Mouse (Mus musculus): ENCODE results near the gene Irgm2. TPM values are rescaled to one million over a fixed set of nuclear protein-coding genes. Genes with fewer than 3 reads are reported as not detected.
"Not testable (repeated sequence)": the region's sequence is repeated elsewhere in the genome, so short reads cannot be mapped to it uniquely, and the experiment has no call there.

Gene Irgm2
- total and polyA plus RNA-seq, 2 experiments from 2014 or later = 0.70 to 2.3 TPM

DNA sequence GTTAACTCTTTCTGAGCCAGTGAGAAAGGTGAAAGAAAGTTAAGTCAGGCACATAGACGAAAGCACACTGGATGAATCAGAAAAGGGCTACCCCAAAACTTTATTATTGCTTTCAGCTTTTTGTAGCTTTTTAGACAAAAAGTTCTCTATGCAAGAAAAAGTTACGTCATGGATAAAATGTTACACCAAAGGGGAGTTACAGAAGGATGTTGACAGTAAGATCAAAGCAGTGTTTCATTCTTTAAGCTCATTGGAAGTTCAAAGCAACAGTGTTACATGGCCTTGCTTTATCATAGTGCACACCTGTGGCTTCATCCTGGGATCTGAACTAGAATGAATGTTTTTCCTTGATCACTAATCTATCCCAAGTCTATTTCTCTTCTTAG lies 12.3 kb downstream of the Irgm2 start:
- no peak overlapping the region for H3K4me2 ChIP-seq (ENCODE audit: low read depth)
- 10% methylated on average over 2 of the region's 2 CpGs for WGBS
- H3K36me3 ChIP-seq (ENCODE audit: insufficient read depth) = no peaks in the 10 kb centered on the region
- DNase-seq = no peak
- ATAC-seq = no peak
- H3K4me3 ChIP-seq (ENCODE audit: low read depth, low read length) = no peak overlapping the region
- no peak for TF ChIP-seq CTCF (IDR thresholded peaks at IDR 0.05; ENCODE audit: low read depth)
- no peaks in the 10 kb centered on the region for H3K27me3 ChIP-seq (ENCODE audit: insufficient read depth, low read length)
- H3K9me3 ChIP-seq (ENCODE audit: low read length) = no peaks in the 10 kb centered on the region
- H3K4me1 ChIP-seq (ENCODE audit: insufficient read depth) = no peaks in the 10 kb centered on the region
- no peak overlapping the region for H3K27ac ChIP-seq (ENCODE audit: low read depth, low read length)
- H3K9ac ChIP-seq = no peak overlapping the region

DNA sequence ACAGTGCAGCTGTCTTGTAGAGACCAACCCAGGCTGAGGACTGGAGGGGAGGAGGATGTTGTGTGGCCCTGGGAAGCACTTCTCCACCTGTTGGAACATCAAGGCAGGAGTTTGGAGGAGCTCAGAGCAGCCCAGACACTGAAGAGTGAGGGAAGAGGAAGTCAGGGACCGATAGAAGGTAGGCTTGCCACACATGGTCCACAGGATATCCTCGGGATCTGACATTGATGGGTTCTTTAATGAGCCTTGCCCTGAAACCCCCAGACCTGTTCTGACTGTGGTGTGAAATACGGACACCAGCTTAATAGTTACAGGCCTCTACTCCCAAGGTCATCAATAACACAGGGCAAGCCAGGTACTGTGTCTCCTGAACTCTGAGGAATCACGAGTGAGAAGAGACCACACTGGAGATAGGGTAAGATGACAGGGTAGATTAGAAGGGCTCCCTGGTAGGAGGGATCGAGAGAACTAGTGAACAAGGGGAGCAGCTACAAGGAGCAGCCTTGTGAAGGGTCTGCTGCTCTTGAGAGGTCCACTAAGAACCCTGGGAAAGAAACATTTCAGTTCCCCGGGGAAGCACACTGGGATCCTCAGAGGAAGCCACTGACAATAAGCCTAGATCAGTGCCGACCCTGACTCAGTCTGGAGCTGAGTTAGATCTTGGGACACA lies 14.4 kb downstream of the Irgm2 start:
- Histone ChIP-seq H3K4me1 (ENCODE audit: insufficient read depth) (no peaks in the 10 kb centered on the region), H3K9me3 (ENCODE audit: low read length) (no peaks in the 10 kb centered on the region), H3K27me3 (ENCODE audit: insufficient read depth, low read length) (no peaks in the 10 kb centered on the region), H3K27ac (ENCODE audit: low read depth, low read length) (no peak overlapping the region), H3K36me3 (ENCODE audit: insufficient read depth) (no peaks in the 10 kb centered on the region), H3K4me3 (ENCODE audit: low read depth, low read length) (no peak overlapping the region), H3K9ac (no peak overlapping the region), H3K4me2 (ENCODE audit: low read depth) (no peak overlapping the region)
- DNase-seq (no peak), ATAC-seq (no peak)
- 87% methylated on average over 7 of the region's 7 CpGs for WGBS
- no peak for TF ChIP-seq CTCF (IDR thresholded peaks at IDR 0.05; ENCODE audit: low read depth)

DNA sequence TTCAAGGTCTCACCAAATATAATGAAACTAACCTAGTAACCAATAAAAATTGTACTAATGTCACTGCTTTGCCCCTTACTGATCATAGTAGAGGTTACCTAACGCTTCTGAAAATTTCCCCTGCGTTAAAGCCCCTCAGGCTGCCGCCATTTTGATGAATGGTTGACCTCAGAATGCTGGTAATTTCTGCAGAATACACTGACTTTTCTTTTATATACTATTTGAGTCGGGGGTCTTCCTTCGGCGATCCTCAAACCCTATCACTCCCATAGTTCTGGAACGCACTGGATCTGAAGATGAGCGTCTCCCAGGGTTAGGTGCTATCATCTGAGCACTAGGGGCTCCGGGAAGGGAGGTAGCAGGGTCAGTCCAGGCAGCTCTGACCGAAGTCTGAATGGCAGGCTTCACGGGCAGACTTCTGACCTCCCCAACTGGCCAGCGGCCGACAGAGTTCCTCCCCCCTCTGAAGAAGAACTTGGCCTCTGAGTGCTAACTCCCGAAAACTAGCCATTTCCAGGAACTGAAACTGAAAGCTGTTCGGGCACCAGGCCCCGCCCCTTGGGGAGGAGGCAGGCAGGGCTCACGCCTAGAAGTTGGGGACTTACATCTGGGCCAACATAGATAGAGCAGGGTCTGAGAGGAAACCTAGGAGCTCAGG lies 15.1 kb downstream of the Irgm2 start:
- DNase-seq (no peak), ATAC-seq (no peak)
- no peaks in the 10 kb centered on the region for H3K4me1 ChIP-seq (ENCODE audit: insufficient read depth)
- H3K36me3 ChIP-seq (ENCODE audit: insufficient read depth) = no peaks in the 10 kb centered on the region
- H3K9me3 ChIP-seq (ENCODE audit: low read length) = no peaks in the 10 kb centered on the region
- peak overlapping the region; percentile 35 for H3K4me2 ChIP-seq (ENCODE audit: low read depth)
- 54% methylated on average over 17 of the region's 17 CpGs for WGBS
- no peak overlapping the region for H3K27ac ChIP-seq (ENCODE audit: low read depth, low read length)
- no peak overlapping the region for H3K4me3 ChIP-seq (ENCODE audit: low read depth, low read length)
- H3K9ac ChIP-seq = no peak overlapping the region
- TF ChIP-seq CTCF (IDR thresholded peaks at IDR 0.05; ENCODE audit: low read depth) = no peak
- H3K27me3 ChIP-seq (ENCODE audit: insufficient read depth, low read length) = no peaks in the 10 kb centered on the region

DNA sequence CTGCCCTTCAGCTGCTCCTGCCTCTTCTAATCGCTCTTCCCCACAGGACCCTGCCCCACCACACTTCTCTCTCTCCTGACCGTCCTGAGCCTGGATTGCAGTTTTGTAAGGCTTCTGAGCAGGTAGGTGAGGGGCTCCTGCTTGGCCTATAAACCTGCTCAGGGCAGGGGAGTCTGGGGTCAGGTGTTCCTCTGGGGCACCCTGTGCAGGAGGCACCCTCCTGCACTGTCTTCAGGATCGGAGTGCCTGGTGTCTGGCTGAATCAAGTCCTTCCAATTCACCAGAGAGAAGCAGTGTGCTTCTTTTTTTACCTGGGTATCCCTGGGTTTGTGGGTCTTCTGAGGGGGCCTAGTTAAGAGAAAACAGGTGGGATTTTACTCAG lies 15.6 kb downstream of the Irgm2 start:
- DNase-seq; H3K36me3 ChIP-seq (ENCODE audit: insufficient read depth); H3K27me3 ChIP-seq (ENCODE audit: insufficient read depth, low read length); H3K27ac ChIP-seq (ENCODE audit: low read depth, low read length); H3K4me3 ChIP-seq (ENCODE audit: low read depth, low read length); H3K9ac ChIP-seq; ATAC-seq; H3K9me3 ChIP-seq (ENCODE audit: low read length); H3K4me1 ChIP-seq (ENCODE audit: insufficient read depth): not testable (repeated sequence)
- WGBS = 38% methylated on average over 2 of the region's 3 CpGs
- H3K4me2 ChIP-seq (ENCODE audit: low read depth) = peak overlapping the region; percentile 35; the same call in 1 of the 2 replicates

DNA sequence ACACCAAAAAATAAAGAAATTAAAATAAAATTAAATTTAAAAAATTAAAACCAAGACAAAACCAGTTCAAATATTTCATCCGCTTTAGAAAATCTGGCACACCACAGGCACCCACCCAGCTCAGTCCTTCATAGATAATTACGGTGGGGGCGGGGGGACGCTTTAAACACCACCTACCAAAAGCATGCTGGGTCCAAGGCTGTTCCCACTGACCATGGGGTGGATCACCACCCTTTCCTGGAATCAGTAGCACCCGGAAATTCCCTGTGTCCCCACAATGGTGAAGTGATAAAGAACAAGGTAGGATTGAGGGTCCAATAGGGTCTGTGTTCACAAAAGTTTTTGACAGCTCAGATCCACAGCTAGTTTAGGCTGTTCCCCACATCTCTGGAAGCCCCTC lies 16.4 kb downstream of the Irgm2 start:
- ATAC-seq (no peak), DNase-seq (no peak)
- Histone ChIP-seq H3K9ac (no peak overlapping the region), H3K9me3 (ENCODE audit: low read length) (no peaks in the 10 kb centered on the region), H3K27me3 (ENCODE audit: insufficient read depth, low read length) (no peaks in the 10 kb centered on the region), H3K4me3 (ENCODE audit: low read depth, low read length) (no peak overlapping the region), H3K27ac (ENCODE audit: low read depth, low read length) (no peak overlapping the region), H3K36me3 (ENCODE audit: insufficient read depth) (no peaks in the 10 kb centered on the region), H3K4me2 (ENCODE audit: low read depth) (no peak overlapping the region), H3K4me1 (ENCODE audit: insufficient read depth) (no peaks in the 10 kb centered on the region)
- no peak for TF ChIP-seq CTCF (IDR thresholded peaks at IDR 0.05; ENCODE audit: low read depth)
- 82% methylated on average over 5 of the region's 5 CpGs for WGBS

DNA sequence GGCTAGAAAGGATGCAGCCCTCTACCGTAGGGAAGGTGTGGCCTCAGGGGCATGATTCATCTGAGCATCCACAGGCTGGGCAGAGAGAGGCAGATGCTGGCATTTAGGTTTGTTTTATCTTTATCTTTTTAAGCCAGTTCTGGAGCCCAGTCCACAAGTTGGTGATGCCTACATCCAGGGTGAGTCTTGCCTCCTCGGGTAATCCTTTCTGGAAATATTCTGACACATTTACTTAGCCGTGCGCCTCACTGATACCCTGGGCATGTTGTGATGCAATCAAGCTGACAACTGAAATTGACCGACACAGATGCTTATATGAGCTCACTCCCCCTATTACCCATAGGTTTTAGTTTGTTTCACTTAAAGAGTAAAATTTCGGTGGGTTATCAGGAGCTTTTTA lies 17.4 kb downstream of the Irgm2 start:
- no peak overlapping the region for H3K4me2 ChIP-seq (ENCODE audit: low read depth)
- H3K27ac ChIP-seq (ENCODE audit: low read depth, low read length) = no peak overlapping the region
- no peaks in the 10 kb centered on the region for H3K4me1 ChIP-seq (ENCODE audit: insufficient read depth)
- no peaks in the 10 kb centered on the region for H3K27me3 ChIP-seq (ENCODE audit: insufficient read depth, low read length)
- DNase-seq (no peak), ATAC-seq (no peak)
- WGBS = 90% methylated on average over 6 of the region's 6 CpGs
- no peaks in the 10 kb centered on the region for H3K36me3 ChIP-seq (ENCODE audit: insufficient read depth)
- TF ChIP-seq CTCF (IDR thresholded peaks at IDR 0.05; ENCODE audit: low read depth) = no peak
- no peak overlapping the region for H3K9ac ChIP-seq
- no peaks in the 10 kb centered on the region for H3K9me3 ChIP-seq (ENCODE audit: low read length)
- H3K4me3 ChIP-seq (ENCODE audit: low read depth, low read length) = no peak overlapping the region

DNA sequence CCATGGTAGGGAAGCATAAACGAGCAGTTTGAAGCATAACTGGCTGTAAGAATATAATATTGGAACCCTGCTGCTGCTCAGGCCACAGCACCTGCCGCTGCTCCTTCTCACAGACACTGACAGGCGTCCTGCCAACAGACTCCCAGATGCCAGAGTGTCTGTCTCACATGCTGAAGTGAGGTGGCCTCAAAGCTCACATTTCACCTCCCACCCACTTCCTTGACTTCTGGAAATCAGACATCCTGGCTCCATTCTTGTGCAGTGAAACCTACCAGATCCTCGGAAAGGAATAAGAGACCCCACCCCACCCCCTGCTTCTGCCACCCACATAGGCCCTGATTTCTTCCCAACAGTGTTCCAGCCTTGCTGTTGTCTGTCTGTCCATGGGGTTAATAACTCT lies 24.3 kb downstream of the Irgm2 start:
- no peak for ATAC-seq
- no peak overlapping the region for H3K4me2 ChIP-seq (ENCODE audit: low read depth)
- no peak for TF ChIP-seq CTCF (IDR thresholded peaks at IDR 0.05; ENCODE audit: low read depth)
- DNase-seq = no peak
- no peaks in the 10 kb centered on the region for H3K36me3 ChIP-seq (ENCODE audit: insufficient read depth)
- H3K4me3 ChIP-seq (ENCODE audit: low read depth, low read length) = no peak overlapping the region
- no peaks in the 10 kb centered on the region for H3K4me1 ChIP-seq (ENCODE audit: insufficient read depth)
- no peak overlapping the region for H3K9ac ChIP-seq
- no peak overlapping the region for H3K27ac ChIP-seq (ENCODE audit: low read depth, low read length)
- no peaks in the 10 kb centered on the region for H3K9me3 ChIP-seq (ENCODE audit: low read length)
- WGBS = 51% methylated on average over 4 of the region's 4 CpGs
- H3K27me3 ChIP-seq (ENCODE audit: insufficient read depth, low read length) = no peaks in the 10 kb centered on the region
